Mouse (Mus musculus) ovary, adult 18-20 months (tissue): Measurements from ENCODE around the gene Nkd1.

Experiments
- DNase-seq: peaks from one replicate; pipeline ENCODE4 v3.0.0; 2022; ENCODE audit warnings: low spot score, mixed read lengths

The Nkd1 gene

DNA sequence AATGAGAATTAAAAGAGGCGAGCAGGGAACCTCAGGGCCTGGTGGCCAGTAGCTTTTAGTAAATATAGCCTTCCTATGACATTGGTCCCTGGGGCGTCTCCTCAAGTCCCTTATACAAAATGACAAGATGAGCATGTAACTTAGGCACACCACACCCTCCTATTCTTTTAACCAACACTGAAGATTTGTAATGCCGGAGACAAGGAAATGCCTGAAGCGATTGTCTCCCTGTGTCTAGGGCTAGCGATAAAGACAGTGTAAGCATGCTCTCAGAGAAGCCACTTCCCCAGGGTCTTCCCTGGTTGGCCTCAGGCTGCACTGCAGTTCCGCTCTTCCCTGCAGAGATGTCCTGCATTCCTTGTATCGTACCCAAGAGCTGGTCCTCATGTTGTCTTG, 17.8 kb downstream of the Nkd1 start:
- no peak for DNase-seq

DNA sequence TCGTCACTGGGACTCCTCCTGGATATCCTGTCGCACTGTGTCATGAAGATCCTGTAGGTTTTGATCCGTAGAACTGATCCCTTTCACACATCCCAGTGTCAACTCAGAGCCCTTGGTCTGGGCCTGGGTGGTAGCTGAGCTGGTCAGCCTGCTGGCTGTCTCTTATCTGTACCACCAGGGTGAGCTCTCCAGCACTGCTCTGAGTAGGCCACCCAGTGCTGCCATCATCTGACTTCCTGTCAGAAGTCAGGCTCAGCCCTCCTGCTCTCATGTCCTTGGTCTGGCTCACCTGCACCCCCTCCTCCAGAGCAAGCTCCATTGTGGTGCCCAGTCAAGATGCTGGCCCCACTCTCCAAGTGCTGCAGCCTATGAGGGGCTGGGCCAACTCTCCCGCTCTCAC, 18.8 kb downstream of the Nkd1 start:
- no peak for DNase-seq

DNA sequence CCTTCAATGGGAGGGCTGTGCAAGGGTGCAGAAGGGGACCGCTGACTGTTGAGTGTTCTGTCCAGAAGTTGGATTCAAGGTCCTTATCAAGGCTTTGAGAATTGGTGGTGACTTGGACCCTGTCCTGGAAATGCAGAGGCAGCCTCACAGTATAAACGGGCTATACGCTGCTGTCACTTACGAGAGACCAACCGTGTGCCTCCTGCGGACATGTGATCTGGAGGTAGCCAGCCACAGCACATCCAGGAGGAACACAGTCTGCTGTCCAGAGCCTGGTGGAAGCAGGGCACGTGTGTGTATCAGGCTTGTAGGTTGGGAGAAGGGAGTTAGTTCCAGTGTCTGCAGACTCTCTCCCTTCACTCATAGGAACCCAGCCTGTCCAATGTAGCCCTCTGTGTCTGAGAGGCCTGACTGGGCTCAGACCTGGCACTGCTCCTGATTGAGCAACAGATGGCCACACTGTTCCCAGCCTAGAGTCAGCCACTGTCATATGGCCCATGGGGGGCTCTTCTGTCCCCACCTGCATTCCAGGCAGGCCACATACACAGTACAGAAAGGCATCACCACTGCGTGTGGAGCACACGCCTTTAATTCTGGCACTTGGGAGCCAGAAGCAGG, 21.6 kb downstream of the Nkd1 start:
- no peak for DNase-seq

DNA sequence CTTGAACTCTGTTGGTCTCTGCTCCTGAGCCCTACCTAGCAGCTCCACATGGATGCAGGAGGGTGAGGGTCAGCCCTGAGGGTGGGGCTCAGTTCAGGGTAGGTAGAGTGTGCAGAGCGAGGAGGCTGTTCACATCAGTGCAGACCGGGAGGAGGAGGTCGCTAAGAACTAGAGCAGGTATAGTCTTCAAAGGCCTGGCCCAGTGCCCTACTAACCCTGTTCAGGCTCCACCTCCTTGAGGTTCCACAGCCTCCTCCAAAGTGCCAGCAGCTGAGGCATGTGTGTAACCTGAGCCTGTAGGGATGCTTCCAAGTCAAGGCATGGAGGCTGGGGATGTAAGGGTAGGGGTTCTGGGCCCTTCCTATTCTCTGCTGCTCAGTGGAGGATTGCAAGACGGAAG, 23.5 kb downstream of the Nkd1 start:
- no peak for DNase-seq

DNA sequence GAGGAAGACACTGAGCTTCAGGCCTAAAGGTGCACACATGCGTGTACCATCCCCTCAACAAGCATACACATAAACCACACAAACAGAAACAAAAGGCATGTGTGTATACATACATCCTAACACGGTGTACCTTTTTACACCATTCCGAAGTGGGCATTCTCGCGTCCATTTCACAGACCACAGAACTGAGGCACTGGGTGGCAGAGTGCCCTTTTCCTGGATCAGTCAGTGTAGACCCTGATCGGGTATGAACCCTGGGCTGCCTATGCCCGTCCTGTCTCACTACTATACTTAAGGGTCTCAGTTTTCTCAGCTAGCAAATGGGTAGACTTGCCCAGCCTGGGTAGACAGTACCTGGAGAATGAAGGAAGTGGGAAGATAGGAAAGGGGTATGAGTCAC, 24.3 kb downstream of the Nkd1 start:
- no peak for DNase-seq

DNA sequence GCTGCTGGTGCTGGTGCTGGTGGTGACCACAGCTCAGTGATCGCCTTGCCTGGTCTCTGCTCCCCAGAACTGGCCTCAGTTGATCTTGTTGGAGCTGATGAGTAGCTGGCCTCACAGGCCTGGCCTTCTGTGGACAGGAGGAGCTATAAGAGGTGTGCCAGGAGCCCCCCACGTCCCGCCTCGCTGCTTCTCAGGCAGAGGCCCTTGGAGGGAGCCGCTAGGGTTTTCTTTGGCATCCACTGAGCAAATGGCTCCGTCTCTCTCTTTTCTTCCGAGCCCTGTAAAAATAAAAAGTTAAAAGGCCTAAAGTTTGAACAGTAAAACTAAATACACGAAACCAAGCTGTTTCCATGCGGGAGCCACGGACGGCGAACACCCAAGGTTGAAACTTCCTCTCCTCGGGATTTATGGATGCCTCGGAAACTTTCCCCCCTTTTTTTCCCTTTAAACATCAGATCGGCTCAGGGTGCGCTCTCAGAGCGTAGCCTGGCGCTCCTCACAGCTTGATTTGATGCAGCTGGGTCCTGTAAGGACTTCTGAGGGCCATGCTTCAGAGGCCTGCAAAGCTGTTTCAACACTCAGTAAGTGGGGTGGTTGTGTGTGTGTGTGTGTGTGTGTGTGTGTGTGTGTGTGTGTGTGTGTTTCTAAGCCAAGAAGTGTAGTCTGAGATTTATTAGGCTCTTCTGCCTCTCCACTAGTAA, 25.0 kb downstream of the Nkd1 start:
- no peak for DNase-seq

DNA sequence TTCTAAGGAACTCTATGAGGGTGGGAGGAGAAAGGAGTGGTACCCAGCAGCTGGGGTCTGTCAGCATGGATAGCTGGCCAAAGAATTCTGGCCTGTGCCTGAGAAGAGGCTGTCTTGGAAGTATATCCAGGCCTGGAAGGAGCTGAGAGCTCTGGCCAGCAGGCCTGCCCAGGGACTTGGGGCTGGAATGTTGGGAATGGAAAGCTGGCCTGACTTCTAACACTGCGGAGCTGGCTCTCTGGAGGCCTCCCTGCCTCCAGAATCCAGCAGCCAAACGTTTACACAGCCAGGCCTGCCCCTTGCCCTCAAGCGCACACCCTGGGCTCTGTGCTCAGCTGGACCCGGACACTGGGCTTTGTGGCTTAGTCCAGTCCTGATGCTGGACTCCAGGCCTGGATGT, 34.5 kb downstream of the Nkd1 start:
- peak; percentile 49 for DNase-seq

DNA sequence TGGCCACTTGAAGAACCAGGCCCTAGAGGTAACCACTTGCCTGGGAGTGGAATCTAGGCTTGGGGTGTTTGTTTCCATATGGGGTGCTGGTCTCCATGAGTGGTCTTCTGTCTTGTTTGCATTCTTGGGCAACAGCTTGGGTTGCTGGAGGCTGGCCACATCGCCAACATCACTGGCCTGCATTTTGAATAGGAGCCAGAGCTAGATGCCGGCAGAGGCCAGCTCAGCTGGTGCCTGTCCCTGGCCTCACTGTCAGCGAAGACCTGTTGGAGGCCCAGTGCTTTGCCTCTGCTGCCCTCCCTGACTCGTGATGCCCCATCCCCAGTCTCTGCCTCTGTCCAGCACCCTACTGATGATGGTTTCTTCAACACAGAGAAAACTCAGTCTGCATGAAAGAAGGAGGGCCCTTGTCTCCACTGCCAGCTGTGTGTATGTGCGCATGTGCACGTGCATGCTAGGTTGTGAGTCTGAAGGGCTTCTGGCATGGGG, 38.9 kb downstream of the Nkd1 start:
- DNase-seq, result no peak

DNA sequence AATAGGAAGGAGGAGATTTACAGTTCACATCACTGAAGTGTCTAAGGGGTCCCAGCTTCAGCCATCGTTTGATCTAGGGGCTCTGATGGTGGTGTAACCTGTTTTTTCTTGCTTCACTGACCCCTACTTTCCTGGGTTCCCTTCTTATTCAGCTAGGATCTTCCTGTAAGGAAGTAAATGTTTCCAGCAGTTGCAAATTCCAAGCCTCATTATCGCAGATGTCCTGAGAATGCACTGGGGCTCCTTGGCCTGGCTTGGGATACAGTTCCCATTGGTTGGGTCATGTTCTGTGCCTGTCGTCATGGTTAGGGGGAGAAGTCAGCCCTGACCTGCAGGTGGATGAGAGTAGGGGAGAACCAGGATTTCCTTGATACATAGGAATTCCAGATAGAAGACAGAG, 40.2 kb downstream of the Nkd1 start:
- DNase-seq, result no peak

DNA sequence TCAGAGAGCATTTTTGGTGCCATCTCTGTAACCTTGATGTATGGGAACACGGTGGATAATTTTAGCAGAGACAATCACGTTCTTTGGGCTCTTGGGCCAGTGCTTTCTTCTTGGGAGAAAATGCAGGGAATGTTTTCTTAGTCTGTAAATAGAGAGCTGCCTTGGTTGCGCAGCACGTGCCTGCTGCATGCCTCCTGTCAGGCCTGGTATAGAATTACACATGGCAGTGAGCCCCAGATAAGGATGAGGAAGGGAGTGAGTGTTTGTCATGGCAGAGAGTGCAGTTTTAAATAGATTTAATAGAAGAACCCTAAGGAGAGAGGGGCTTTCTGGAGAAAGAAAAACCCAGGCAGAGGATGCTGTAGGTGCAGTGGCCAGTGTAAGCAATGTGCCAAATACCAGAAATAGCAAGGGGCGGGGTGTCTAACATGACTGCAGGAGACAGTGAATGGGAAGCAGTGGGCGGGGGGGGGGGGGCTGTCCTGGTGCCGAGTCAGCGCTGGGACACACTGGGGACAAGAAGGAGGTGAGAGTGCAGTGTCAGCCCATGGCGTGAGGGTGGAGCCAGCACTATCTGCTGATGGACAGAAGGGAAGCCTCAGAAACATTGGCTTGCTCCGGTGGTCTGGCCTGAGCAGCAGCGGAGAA, 43.2 kb downstream of the Nkd1 start:
- no peak for DNase-seq

DNA sequence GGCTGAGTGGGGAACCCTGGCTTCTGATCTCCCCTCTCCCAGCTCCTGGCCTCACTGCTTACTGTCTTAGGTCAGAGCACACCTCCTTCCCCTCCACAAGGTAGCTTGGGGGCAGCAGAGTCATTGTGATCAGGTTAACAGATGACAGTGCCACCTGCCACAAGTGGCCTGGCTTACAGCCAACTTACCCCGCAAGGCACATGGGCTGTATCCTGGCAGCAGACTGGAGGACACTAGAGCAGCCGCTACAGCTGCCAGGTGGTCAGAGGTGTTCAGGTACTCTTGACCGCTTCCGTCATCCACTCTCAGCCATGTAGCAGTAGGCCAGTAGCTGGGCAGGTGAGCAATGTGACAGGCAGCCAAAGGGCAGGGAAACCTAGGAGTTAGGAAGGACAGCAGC, 45.0 kb downstream of the Nkd1 start:
- DNase-seq, result no peak

DNA sequence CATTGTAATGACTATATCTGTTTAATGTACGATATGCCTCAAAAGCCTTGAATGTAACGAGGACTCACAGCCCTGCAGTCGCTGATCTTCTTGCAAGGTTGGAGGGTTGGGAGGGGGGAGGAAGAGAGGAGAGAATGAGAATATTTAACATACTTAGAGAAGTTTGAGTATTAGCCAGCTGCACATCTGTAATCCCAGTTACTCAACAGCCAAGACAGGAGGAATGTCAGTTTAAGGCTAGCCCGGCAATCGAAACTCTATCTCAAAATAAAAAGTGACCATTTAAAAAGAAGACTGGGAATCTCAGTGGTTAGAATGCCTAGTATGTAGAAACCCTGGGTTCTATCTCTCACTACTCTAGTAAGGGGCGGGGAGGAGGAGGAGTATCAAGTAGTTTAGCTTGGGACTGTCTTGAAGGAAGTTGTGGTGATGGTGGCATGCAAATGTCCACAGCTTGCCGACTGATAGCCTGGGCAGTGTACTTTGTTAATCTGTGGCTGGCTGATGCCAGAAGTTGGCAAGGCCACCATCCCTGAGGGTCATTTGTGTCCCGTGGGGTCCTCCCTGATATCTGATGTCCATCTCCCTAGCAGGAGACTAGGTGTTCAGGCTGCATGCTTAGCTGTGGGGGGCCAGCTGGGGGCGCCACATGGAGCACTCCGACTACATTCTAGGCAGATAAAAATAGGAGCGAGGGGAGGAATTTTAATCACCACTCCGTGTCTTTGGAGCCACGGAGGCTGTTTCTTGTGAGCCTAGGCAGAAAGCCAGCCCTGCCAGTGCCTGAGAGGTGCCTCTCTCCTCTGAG, 46.4 kb downstream of the Nkd1 start:
- no peak for DNase-seq

DNA sequence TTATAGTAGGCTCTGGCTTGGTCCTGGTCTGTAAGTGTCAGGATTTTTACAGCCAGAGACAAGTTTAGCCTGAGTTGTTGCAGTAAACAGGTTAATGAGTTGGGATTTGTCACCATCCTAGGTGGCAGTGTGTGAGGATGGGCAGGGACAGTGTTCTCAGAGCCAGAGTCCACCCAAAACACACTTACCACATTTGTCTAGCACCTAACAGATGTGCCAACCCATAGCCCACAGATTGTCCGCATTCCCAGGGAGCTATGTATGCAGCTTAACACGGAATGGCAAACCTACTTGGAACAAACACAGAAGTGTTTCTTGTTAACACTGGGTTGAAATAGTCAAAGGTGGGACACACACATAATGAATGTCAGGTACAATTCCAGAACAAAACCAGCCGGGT, 47.1 kb downstream of the Nkd1 start:
- no peak for DNase-seq

DNA sequence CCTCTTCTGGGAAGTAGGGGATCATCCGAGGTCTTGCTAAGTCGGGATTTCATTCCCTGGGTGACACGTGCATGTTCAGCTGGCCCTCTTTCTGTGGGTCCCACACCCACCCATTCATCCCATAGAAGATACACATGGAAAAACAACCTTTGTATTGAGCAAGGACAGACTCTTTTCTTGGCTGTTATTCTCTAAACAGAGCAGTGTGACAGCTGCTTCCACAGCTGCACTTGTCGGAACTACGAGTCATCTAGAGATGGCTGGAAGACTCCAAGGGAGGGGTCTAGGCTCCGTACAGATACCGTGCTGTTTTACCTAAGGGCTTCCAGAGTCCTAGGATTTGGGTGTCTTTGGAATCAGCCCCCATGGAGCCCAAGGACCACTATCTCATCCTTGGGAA, 48.2 kb downstream of the Nkd1 start:
- DNase-seq, result no peak

DNA sequence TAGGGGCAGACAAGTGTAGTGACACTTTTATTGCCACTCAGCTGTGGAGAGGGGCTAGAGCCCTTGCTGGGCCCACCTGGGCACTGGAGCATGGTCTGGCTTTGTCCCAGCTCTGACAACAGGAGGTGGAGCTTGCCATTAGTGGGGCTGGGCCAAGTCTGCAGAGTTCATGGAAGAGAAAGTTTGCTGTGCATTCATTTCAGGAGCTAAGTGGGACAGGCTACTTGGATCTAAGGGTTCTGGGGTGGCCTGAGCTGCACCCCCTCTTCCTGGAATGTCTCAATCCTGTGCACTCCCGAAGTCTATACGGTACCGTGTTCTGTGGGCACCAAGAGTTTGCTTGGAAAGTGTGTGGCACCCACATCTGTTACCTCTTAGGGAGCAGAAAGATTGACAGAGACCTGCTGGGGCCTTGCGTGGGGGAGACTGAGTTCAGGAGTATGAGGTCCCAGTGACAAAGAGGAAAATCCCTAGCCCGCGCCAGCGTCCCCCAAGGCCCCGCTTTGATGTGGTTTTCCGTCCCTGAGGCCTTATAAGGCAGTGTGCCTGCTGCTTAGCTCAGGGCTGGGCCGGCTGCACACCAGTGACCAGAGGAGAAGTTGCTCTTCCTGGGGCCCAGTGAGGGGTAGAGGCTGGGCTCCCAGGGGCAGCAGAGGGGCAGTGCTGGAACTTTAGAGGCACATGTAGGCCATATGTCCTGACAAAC, 49.3 kb downstream of the Nkd1 start:
- peak; percentile 82 for DNase-seq

DNA sequence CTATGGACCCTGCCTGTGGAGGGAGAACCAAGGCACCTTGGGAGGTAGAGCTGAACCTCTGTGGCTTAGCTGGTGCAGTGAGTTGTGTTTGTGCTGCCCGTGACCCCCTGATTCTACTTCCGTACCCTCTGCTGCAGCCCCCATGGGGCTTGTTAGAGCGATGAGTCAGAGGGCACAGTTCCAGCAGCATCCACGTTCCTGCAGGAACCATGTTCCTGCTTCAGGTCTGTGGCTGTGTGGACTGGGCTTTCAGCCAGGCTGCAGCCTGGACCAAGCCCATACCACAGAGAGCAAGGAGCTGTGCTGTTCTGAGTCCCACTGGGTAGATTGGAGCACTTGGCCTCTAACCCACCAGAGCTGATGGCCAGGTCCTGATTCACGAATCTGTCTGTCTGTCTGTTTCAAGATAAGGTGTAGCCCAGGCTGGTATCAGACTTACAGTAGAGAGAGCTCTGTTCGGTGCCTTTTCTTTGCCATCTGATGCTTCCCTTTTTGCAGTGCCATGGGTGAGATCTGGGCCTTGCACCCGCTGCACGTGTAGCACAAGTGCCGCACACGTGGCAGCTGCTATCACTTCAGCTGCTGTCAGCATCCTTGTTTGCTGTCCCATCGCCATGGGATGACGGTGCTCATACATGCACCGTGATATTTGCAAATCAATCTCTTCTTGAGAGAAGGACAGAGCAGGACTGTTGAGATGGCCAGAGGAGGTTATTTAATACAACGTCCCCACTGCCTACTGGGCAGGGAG, 50.5 kb downstream of the Nkd1 start:
- DNase-seq, result peak; percentile 47

DNA sequence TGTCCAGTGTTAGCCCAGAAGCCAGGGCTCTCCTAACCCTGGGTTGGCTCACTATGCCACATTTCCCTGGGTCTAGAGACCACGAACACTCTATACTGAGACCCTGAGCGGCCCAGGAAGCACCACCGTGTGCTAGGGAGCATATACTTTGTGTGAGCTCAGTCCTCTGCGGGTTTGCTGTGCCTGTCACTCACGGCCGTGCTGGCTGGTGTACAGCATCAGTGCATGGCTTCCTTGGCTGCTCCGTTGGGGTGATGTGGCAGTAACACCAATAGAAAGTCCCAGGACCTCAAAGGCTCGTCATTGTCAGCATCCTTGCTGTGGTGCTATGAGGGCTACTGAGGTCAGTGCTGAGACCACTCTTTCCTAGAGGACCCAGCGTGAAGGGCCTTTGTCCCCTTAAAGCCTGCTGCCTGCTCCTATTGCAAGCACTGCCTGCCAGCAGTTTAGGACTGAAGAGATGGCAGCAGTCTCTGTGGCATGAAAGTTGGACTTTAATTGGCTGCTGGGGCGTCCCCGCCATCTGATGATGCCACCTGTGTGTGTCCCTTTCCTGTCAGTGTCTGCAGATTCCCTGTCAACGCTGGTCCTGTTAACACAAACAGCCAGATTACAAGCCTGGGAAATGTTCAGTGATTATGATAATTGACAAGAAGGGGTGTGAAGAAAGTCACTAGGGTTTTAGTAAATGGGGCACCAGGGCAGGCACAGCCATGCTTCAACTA, 51.2 kb downstream of the Nkd1 start:
- DNase-seq, result no peak

DNA sequence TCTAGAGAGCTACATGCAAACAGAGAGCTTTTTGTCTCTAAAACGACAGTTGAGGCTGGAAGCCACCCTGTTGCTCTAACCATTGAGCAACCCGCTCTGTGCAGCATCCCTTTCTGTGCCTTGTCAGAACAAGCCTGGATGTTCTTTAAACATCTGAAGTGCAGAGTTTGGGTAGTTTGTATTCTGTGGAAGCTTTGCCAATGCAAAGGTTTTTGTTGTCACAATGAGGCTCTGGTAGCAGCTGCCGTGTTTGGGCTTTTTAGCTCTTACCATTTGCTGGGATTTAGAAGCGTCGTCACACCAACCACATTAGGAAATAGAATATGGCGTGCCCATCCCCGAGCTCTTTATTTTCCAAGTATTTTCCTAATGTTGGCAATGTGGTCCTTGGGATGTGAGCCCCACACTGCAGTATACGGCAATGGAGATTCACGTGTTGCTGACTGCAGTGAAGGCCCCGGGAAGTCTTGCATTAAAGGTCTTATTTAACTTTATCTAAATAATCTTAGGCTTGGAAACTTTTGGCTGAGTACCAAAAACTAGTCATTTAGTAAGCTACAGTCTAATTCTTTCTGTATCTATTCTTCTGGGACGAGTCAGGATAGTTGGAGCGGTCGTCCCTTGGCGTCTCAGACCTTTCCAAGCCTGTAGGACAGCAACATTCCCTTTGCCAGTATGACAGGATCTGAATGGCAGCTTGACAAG, 51.9 kb downstream of the Nkd1 start:
- no peak for DNase-seq

DNA sequence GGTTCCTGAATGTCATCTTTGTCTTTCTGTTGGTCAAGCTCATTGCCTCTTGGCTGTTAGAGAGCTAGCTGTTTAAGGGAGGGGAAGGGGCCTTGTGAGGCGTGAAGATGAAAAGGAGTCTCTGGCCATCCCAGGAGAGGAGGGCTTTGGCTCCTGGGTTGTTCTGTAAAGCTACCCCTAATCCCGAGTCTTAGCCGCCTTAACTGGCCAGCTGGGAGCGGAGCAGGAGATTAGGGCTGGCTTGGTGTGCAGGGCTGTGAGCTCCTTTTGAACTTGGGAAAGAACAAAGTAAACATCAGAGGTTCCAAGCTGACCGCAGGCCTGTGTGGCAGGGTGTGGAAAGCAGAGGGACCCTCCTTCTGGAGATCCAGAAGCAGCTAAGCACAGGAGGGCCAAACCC, 53.8 kb downstream of the Nkd1 start:
- no peak for DNase-seq
